Mouse (Mus musculus): ENCODE measurements around the gene Negr1. TPM values are rescaled to one million over a fixed set of nuclear protein-coding genes. Genes with fewer than 3 reads are reported as not detected.

Negr1 gene
- polyA plus RNA-seq, 1 experiment from 2014 or later, result 2.9 TPM

- no peaks in the 10 kb centered on the region for H3K27me3 ChIP-seq
- no peak for ATAC-seq (ENCODE audit: insufficient number of reproducible peaks, insufficient read depth, low FRiP score, low TSS enrichment, low read depth)
- no peak overlapping the region for H3K4me3 ChIP-seq (replicated peaks)
- H3K9me3 ChIP-seq, result no peaks in the 10 kb centered on the region
- H3K4me1 ChIP-seq (replicated peaks), result no peaks in the 10 kb centered on the region
- H3K9ac ChIP-seq (replicated peaks), result no peak overlapping the region
- no peak overlapping the region for H3K27ac ChIP-seq
- no peaks in the 10 kb centered on the region for H3K36me3 ChIP-seq
- H3K4me2 ChIP-seq, result no peak overlapping the region
- WGBS, result 62% methylated on average over 3 of the region's 3 CpGs
These were observed 630.4 kb downstream of the Negr1 start for GRCm38 (mm10) chr3:157192021-157192420.

GRCm38 (mm10) chr3:157193141-157193540 is 631.5 kb downstream of the Negr1 start:
- Histone ChIP-seq H3K4me3 (replicated peaks) (no peak overlapping the region), H3K9ac (replicated peaks) (no peak overlapping the region), H3K36me3 (no peaks in the 10 kb centered on the region), H3K27ac (no peak overlapping the region), H3K27me3 (no peaks in the 10 kb centered on the region), H3K4me2 (no peak overlapping the region), H3K4me1 (replicated peaks) (no peaks in the 10 kb centered on the region), H3K9me3 (no peaks in the 10 kb centered on the region)
- WGBS, result 82% methylated on average over 3 of the region's 3 CpGs
- no peak for ATAC-seq (ENCODE audit: insufficient number of reproducible peaks, insufficient read depth, low FRiP score, low TSS enrichment, low read depth)

DNA sequence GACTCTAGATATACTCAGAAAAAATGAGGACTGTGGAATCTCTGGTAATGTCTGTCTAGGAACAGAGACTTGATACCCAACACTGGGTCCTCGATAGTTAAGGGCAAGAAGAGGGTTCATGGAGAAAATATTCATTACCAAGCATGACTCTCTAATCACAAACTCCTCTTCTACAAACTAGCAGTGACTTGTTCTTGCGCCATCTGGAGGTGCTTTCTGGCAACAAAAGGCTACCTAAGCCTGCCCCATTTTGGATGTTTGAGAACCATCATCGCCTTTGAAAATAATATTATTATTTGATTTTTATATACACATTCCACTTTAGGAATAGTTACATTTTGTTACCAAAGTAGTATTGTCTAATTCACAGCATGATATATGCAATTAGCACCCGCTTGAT is 637.1 kb downstream of the Negr1 start:
- Histone ChIP-seq H3K9me3 (no peaks in the 10 kb centered on the region), H3K27ac (no peak overlapping the region), H3K4me3 (replicated peaks) (no peak overlapping the region), H3K9ac (replicated peaks) (no peak overlapping the region), H3K36me3 (no peaks in the 10 kb centered on the region), H3K4me2 (no peak overlapping the region), H3K4me1 (replicated peaks) (no peaks in the 10 kb centered on the region), H3K27me3 (no peaks in the 10 kb centered on the region)
- ATAC-seq (ENCODE audit: insufficient number of reproducible peaks, insufficient read depth, low FRiP score, low TSS enrichment, low read depth), result no peak
- 77% methylated on average over 4 of the region's 4 CpGs for WGBS

DNA sequence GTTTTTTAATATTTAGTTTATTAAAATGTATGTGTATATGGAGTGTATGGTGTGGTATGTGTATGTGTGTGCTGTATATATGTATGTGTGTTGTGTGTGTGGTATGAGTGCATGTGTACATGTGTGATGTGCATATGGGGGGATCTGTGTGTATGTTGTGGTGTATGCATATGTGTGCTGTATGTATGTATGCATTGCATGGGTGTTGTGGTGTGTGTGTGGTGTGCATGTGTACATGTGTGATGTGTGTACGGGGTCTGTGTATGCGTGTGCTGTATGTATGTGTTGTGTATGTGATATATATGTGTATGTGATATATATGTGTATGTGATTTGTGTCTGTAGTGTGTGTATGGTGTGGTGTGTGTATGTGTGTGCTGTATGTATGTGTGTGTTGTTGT is 640.1 kb downstream of the Negr1 start:
- Histone ChIP-seq H3K9me3 (no peaks in the 10 kb centered on the region), H3K27me3 (no peaks in the 10 kb centered on the region), H3K4me2 (no peak overlapping the region), H3K9ac (replicated peaks) (no peak overlapping the region), H3K36me3 (no peaks in the 10 kb centered on the region), H3K27ac (no peak overlapping the region), H3K4me1 (replicated peaks) (no peaks in the 10 kb centered on the region), H3K4me3 (replicated peaks) (no peak overlapping the region)
- ATAC-seq (ENCODE audit: insufficient number of reproducible peaks, insufficient read depth, low FRiP score, low TSS enrichment, low read depth), result no peak
- WGBS, result 89% methylated on average over 2 of the region's 2 CpGs

DNA sequence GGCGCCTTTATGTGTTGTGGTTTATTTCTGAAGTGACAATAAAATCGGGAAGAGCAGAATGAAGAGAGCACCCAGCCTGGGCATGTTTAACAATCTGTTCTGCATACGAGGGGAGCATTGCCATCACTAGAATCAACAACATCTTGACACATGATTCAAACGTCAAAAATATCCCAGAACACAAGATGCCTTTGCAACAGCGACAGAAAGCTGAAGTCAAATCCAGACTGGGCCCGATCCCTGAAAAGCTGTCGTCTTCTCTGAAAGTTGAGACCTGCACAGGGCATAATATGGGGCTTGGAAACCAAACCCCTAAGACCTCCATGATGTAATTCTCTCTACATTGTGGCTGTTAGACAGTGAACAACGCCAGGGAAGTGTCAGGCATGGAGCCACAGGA is 642.0 kb downstream of the Negr1 start:
- Histone ChIP-seq H3K27me3 (no peaks in the 10 kb centered on the region), H3K36me3 (no peaks in the 10 kb centered on the region), H3K4me3 (replicated peaks) (no peak overlapping the region), H3K4me2 (no peak overlapping the region), H3K9ac (replicated peaks) (no peak overlapping the region), H3K4me1 (replicated peaks) (no peaks in the 10 kb centered on the region), H3K27ac (no peak overlapping the region), H3K9me3 (no peaks in the 10 kb centered on the region)
- no peak for ATAC-seq (ENCODE audit: insufficient number of reproducible peaks, insufficient read depth, low FRiP score, low TSS enrichment, low read depth)
- WGBS, result 70% methylated on average over 8 of the region's 8 CpGs

- no peak for ATAC-seq (ENCODE audit: insufficient number of reproducible peaks, insufficient read depth, low FRiP score, low TSS enrichment, low read depth)
- WGBS, result 74% methylated on average over 3 of the region's 3 CpGs
- no peaks in the 10 kb centered on the region for H3K4me1 ChIP-seq (replicated peaks)
These were observed 645.2 kb downstream of the Negr1 start for GRCm38 (mm10) chr3:157206752-157207151.

DNA sequence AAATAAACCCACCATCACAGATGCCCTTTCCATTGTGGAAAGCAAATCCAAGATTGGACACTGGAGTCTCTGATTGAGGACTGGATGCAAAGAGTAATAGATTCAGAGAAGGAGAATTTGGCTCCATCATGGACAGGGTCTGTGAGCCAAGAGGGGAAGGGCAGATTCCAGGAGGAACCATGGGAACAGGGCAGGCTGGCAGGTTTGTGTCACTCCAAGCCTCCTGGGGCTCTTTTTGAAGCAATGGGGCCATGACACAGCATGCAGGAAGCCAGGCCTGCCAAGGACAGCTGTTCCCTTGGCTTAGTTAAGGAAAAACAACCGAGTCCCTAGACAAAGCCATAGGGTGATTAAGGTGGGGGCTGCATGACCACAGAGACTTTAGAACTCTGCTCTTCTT is 647.4 kb downstream of the Negr1 start:
- no peak overlapping the region for H3K4me3 ChIP-seq (replicated peaks)
- H3K36me3 ChIP-seq, result no peaks in the 10 kb centered on the region
- WGBS, result 52% methylated on average over 1 of the region's 1 CpGs
- H3K27ac ChIP-seq, result no peak overlapping the region
- no peaks in the 10 kb centered on the region for H3K9me3 ChIP-seq
- H3K4me2 ChIP-seq, result no peak overlapping the region
- H3K27me3 ChIP-seq, result 0 out of 2 replicates have a peak, but pooled peaks cover 3% of the 10 kb centered on the region
- no peak for ATAC-seq (ENCODE audit: insufficient number of reproducible peaks, insufficient read depth, low FRiP score, low TSS enrichment, low read depth)
- H3K4me1 ChIP-seq (replicated peaks), result no peaks in the 10 kb centered on the region
- no peak overlapping the region for H3K9ac ChIP-seq (replicated peaks)

More at GRCm38 (mm10) chr3:157206752-157207151, 645.2 kb downstream of the Negr1 start:
- no peaks in the 10 kb centered on the region for H3K36me3 ChIP-seq
- H3K27ac ChIP-seq, result no peak overlapping the region
- H3K27me3 ChIP-seq, result no peaks in the 10 kb centered on the region
- H3K4me2 ChIP-seq, result no peak overlapping the region
- no peak overlapping the region for H3K9ac ChIP-seq (replicated peaks)
- H3K9me3 ChIP-seq, result no peaks in the 10 kb centered on the region
- no peak overlapping the region for H3K4me3 ChIP-seq (replicated peaks)

GRCm38 (mm10) chr3:157209386-157209785 is 647.8 kb downstream of the Negr1 start:
- WGBS, result 83% methylated on average over 2 of the region's 2 CpGs

GRCm38 (mm10) chr3:157215937-157216719 is 654.5 kb downstream of the Negr1 start:
- WGBS, result 57% methylated on average over 5 of the region's 5 CpGs
- H3K27me3 ChIP-seq, result 0 out of 2 replicates have a peak, but pooled peaks cover 3% of the 10 kb centered on the region
- no peaks in the 10 kb centered on the region for H3K36me3 ChIP-seq
- no peak overlapping the region for H3K9ac ChIP-seq (replicated peaks)
- H3K27ac ChIP-seq, result no peak overlapping the region
- no peak overlapping the region for H3K4me3 ChIP-seq (replicated peaks)
- H3K9me3 ChIP-seq, result no peaks in the 10 kb centered on the region
- no peak overlapping the region for H3K4me2 ChIP-seq
- 0 out of 2 replicates have a peak, but pooled peaks cover 2% of the 10 kb centered on the region for H3K4me1 ChIP-seq (replicated peaks)
- ATAC-seq (ENCODE audit: insufficient number of reproducible peaks, insufficient read depth, low FRiP score, low TSS enrichment, low read depth), result no peak

More at GRCm38 (mm10) chr3:157209386-157209785, 647.8 kb downstream of the Negr1 start:
- H3K4me3 ChIP-seq (replicated peaks), result no peak overlapping the region
- no peaks in the 10 kb centered on the region for H3K4me1 ChIP-seq (replicated peaks)
- no peak overlapping the region for H3K4me2 ChIP-seq
- H3K27me3 ChIP-seq, result 0 out of 2 replicates have a peak, but pooled peaks cover 3% of the 10 kb centered on the region
- ATAC-seq (ENCODE audit: insufficient number of reproducible peaks, insufficient read depth, low FRiP score, low TSS enrichment, low read depth), result no peak
- H3K9ac ChIP-seq (replicated peaks), result no peak overlapping the region
- H3K9me3 ChIP-seq, result no peaks in the 10 kb centered on the region
- H3K27ac ChIP-seq, result no peak overlapping the region
- H3K36me3 ChIP-seq, result no peaks in the 10 kb centered on the region

DNA sequence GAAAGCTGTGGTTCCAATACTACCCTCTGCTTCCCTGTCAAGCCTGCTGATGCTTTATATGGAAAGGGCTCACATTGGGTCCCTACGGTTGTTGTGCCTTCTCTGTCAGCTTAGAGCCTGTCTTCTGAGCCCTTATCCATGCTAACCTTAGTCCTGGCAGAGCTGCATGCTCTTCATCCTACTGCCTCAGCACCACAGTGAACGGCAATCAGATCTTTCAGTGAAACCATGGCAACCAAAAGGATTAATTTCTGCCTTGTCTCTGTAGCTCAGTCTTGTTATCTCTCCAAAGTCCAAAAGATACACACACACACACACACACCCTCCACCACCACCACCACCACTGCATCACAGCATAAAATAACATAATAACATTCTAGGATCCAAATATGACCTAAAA is 656.2 kb downstream of the Negr1 start:
- Histone ChIP-seq H3K4me2 (no peak overlapping the region), H3K4me1 (replicated peaks) (0 out of 2 replicates have a peak, but pooled peaks cover 2% of the 10 kb centered on the region), H3K36me3 (no peaks in the 10 kb centered on the region), H3K27me3 (no peaks in the 10 kb centered on the region), H3K27ac (no peak overlapping the region), H3K9me3 (no peaks in the 10 kb centered on the region), H3K4me3 (replicated peaks) (no peak overlapping the region), H3K9ac (replicated peaks) (no peak overlapping the region)
- 60% methylated on average over 2 of the region's 2 CpGs for WGBS
- ATAC-seq (ENCODE audit: insufficient number of reproducible peaks, insufficient read depth, low FRiP score, low TSS enrichment, low read depth), result no peak

DNA sequence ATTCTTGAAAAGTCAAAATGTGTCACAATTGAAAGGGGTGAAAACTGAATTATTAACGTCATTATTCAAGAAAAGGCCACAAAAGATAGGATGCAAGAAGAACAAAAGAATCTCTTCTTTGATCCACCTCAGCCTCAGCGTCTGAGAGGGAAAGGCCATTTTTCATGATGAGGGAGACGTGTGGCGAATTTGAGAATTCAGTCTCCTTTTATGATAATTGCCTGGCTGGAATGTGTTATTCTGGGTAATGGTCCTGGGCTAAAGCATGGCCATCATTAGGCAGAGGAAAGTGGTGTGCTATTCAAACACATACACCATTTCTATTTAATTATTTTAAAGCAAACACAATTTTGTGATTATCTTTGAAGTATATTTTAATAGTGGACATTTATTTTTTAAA is 663.3 kb downstream of the Negr1 start:
- Histone ChIP-seq H3K9me3 (no peaks in the 10 kb centered on the region), H3K4me1 (replicated peaks) (no peaks in the 10 kb centered on the region), H3K4me2 (no peak overlapping the region), H3K9ac (replicated peaks) (no peak overlapping the region), H3K27me3 (no peaks in the 10 kb centered on the region), H3K4me3 (replicated peaks) (no peak overlapping the region), H3K27ac (no peak overlapping the region), H3K36me3 (no peaks in the 10 kb centered on the region)
- no peak for ATAC-seq (ENCODE audit: insufficient number of reproducible peaks, insufficient read depth, low FRiP score, low TSS enrichment, low read depth)
- WGBS, result 36% methylated on average over 4 of the region's 4 CpGs

GRCm38 (mm10) chr3:157232723-157233122 is 671.1 kb downstream of the Negr1 start:
- WGBS, result 36% methylated on average over 5 of the region's 5 CpGs
- no peaks in the 10 kb centered on the region for H3K27me3 ChIP-seq
- H3K36me3 ChIP-seq, result no peaks in the 10 kb centered on the region
- no peak overlapping the region for H3K27ac ChIP-seq
- H3K4me1 ChIP-seq (replicated peaks), result no peaks in the 10 kb centered on the region
- no peak overlapping the region for H3K4me3 ChIP-seq (replicated peaks)
- no peak overlapping the region for H3K9ac ChIP-seq (replicated peaks)
- ATAC-seq (ENCODE audit: insufficient number of reproducible peaks, insufficient read depth, low FRiP score, low TSS enrichment, low read depth), result no peak
- no peaks in the 10 kb centered on the region for H3K9me3 ChIP-seq
- H3K4me2 ChIP-seq, result no peak overlapping the region
